In genomic region chr3:144506213-144506612, GRCm38 (mm10) we compare ENCODE assay signal across 8 mouse cellular contexts.
DNase-seq lines count a peak whose midpoint lies in the region; ATAC-seq and TF ChIP-seq lines count a peak whose summit lies in the region.

No protein-coding gene starts in this region.

- H3K4me1 ChIP-seq in kidney, adult 2 months (ENCODE audit: control insufficient read depth, insufficient read depth, low read length) = 0 out of 2 replicates have a peak, but pooled peaks cover 4% of the 10 kb centered on the region
- H3K4me1 ChIP-seq in heart, embryonic 11.5 days (ENCODE audit: control insufficient read depth, insufficient read depth, low read length) = peaks cover 12% of the 10 kb centered on the region
- peaks cover 22% of the 10 kb centered on the region; the same call in 1 of the 2 replicates for H3K4me1 ChIP-seq in liver, embryonic 15.5 days (replicated peaks)
- H3K4me1 ChIP-seq in hindbrain, embryonic 14.5 days (replicated peaks; ENCODE audit: control insufficient read depth, insufficient read depth, low read length) = peaks cover 18% of the 10 kb centered on the region

- H3K27me3 ChIP-seq in kidney, adult 2 months (replicated peaks; ENCODE audit: control insufficient read depth, insufficient read depth, low read length) = no peaks in the 10 kb centered on the region
- H3K27me3 ChIP-seq in heart, embryonic 11.5 days (ENCODE audit: control insufficient read depth, insufficient read depth, low read length) = no peaks in the 10 kb centered on the region
- no peaks in the 10 kb centered on the region for H3K27me3 ChIP-seq in liver, embryonic 15.5 days
- no peaks in the 10 kb centered on the region for H3K27me3 ChIP-seq in hindbrain, embryonic 14.5 days (ENCODE audit: control insufficient read depth, insufficient read depth, low read length)

- no peaks in the 10 kb centered on the region for H3K36me3 ChIP-seq in kidney, adult 2 months (ENCODE audit: control insufficient read depth, insufficient read depth, low read length)
- no peaks in the 10 kb centered on the region for H3K36me3 ChIP-seq in heart, embryonic 11.5 days (ENCODE audit: control insufficient read depth, insufficient read depth, low read length)
- no peaks in the 10 kb centered on the region for H3K36me3 ChIP-seq in liver, embryonic 15.5 days (replicated peaks)
- H3K36me3 ChIP-seq in hindbrain, embryonic 14.5 days (replicated peaks; ENCODE audit: control insufficient read depth, insufficient read depth) = no peaks in the 10 kb centered on the region

- DNase-seq in kidney, adult 2 months = peak; percentile 18
- no peak for DNase-seq in kidney, postnatal 25 days
- peak; percentile 31 for DNase-seq in adrenal gland, postnatal 14 days
- no peak for DNase-seq in ovary, adult 18-20 months (ENCODE audit: low spot score)
- no peak for DNase-seq in hindbrain, embryonic 14.5 days (ENCODE audit: low spot score)

- no peaks in the 10 kb centered on the region for H3K9me3 ChIP-seq in heart, embryonic 11.5 days (replicated peaks; ENCODE audit: control insufficient read depth, low read length)
- no peaks in the 10 kb centered on the region for H3K9me3 ChIP-seq in liver, embryonic 15.5 days (replicated peaks)
- H3K9me3 ChIP-seq in hindbrain, embryonic 14.5 days (ENCODE audit: control insufficient read depth, low read length) = no peaks in the 10 kb centered on the region

- WGBS in kidney, adult 2 months = 34% methylated on average over 3 of the region's 3 CpGs
- WGBS in heart, embryonic 11.5 days (ENCODE audit: insufficient replicate concordance) = 14% methylated on average over 3 of the region's 3 CpGs
- 47% methylated on average over 3 of the region's 3 CpGs for WGBS in liver, embryonic 15.5 days (ENCODE audit: insufficient replicate concordance)
- 22% methylated on average over 3 of the region's 3 CpGs for WGBS in hindbrain, embryonic 14.5 days

- no peak for TF ChIP-seq CTCF in kidney, adult 2 months (conservative IDR thresholded peaks at IDR 0.05; ENCODE audit: insufficient read depth, insufficient read length, low read depth, low read length)

- no peak overlapping the region for H3K27ac ChIP-seq in kidney, adult 2 months (ENCODE audit: insufficient read depth, low read depth, low read length)
- 0 out of 2 replicates have a peak overlapping the region, but pooled peaks have one; percentile 22 for H3K27ac ChIP-seq in heart, embryonic 11.5 days (ENCODE audit: low read depth, low read length)
- H3K27ac ChIP-seq in liver, embryonic 15.5 days (replicated peaks) = no peak overlapping the region
- H3K27ac ChIP-seq in hindbrain, embryonic 14.5 days = no peak overlapping the region

- no peak for TF ChIP-seq POLR2A in kidney, adult 2 months (IDR thresholded peaks at IDR 0.05; ENCODE audit: low read depth, low read length)

- ATAC-seq in heart, embryonic 11.5 days (replicated peaks; ENCODE audit: insufficient number of reproducible peaks, low FRiP score, low TSS enrichment) = no peak
- ATAC-seq in liver, embryonic 15.5 days (ENCODE audit: insufficient read depth) = peak; percentile 56
- ATAC-seq in hindbrain, embryonic 14.5 days (ENCODE audit: low FRiP score) = no peak
- ATAC-seq in megakaryocyte-erythroid progenitor cell, adult 5-6 weeks (replicated peaks; ENCODE audit: low FRiP score, low TSS enrichment, poor library complexity, severe bottlenecking) = no peak

- no peak overlapping the region for H3K4me3 ChIP-seq in kidney, adult 2 months (ENCODE audit: insufficient read depth, low read depth, low read length)
- no peak overlapping the region for H3K4me3 ChIP-seq in heart, embryonic 11.5 days (ENCODE audit: low read depth, low read length)
- H3K4me3 ChIP-seq in liver, embryonic 15.5 days (replicated peaks) = no peak overlapping the region
- no peak overlapping the region for H3K4me3 ChIP-seq in hindbrain, embryonic 14.5 days (replicated peaks; ENCODE audit: low read length)

- H3K4me2 ChIP-seq in heart, embryonic 11.5 days = peak overlapping the region; percentile 11
- no peak overlapping the region for H3K4me2 ChIP-seq in liver, embryonic 15.5 days
- no peak overlapping the region for H3K4me2 ChIP-seq in hindbrain, embryonic 14.5 days (replicated peaks)

- no peak overlapping the region for H3K9ac ChIP-seq in heart, embryonic 11.5 days (ENCODE audit: low read depth, low read length)
- no peak overlapping the region for H3K9ac ChIP-seq in liver, embryonic 15.5 days
- H3K9ac ChIP-seq in hindbrain, embryonic 14.5 days = no peak overlapping the region

Comparison
In these comparisons a context has a peak if more than half of its experiments do, and no peak if none do; other contexts are left out.
1. DNase-seq: peak in kidney, adult 2 months (single experiment) and adrenal gland, postnatal 14 days (single experiment); none in kidney, postnatal 25 days (0 of 2), ovary, adult 18-20 months (single experiment) and hindbrain, embryonic 14.5 days (single experiment).